Mouse (Mus musculus): ENCODE results near the gene Isl1.

GRCm38 (mm10) chr13:116293301-116294150, 16.0 kb downstream of the Isl1 start:
- TF ChIP-seq CTCF (IDR thresholded peaks at IDR 0.05; ENCODE audit: borderline replicate concordance, control insufficient read depth, extremely low read depth, insufficient read depth, low read length, poor library complexity) (no peak), POLR2A (IDR thresholded peaks at IDR 0.05; ENCODE audit: control insufficient read depth, extremely low read depth, insufficient read depth, low read length, poor library complexity) (no peak)

All from thymus, adult 2 months (tissue).